Mouse (Mus musculus) erythroblast, adult 5-6 weeks (primary cell): ENCODE data around the gene Pold4. TPM values are rescaled to one million over a fixed set of nuclear protein-coding genes. Genes with fewer than 3 reads are reported as not detected.

Experiments
- ATAC-seq: replicated peaks from 2 replicates; pipeline ENCODE4 v1.8.0; 2016; ENCODE audit warnings: moderate number of reproducible peaks, mild to moderate bottlenecking, moderate TSS enrichment, inconsistent platforms; ENCODE audit not compliant: poor library complexity, low FRiP score, severe bottlenecking
- total RNA-seq, 2 experiments: library from RNA; stranded (forward) in 1 of 2; stranded (reverse) in 1 of 2; fragments of 150-400 nt in 1 of 2; fragments of 200-764, 138-1000 nt in 1 of 2; gene quantifications; 2 replicates each; pipeline versions ENCODE4 v1.2.3 to v1.2.4; 2015 to 2017; ENCODE audit warnings: low replicate concordance in 2 of 2

Pold4 gene
- 23.6 and 25.4 TPM in 2 replicates for total RNA-seq (2015; ENCODE audit: low replicate concordance)
- total RNA-seq (2017; ENCODE audit: low replicate concordance): 8.8 and 30.3 TPM in 2 replicates

DNA sequence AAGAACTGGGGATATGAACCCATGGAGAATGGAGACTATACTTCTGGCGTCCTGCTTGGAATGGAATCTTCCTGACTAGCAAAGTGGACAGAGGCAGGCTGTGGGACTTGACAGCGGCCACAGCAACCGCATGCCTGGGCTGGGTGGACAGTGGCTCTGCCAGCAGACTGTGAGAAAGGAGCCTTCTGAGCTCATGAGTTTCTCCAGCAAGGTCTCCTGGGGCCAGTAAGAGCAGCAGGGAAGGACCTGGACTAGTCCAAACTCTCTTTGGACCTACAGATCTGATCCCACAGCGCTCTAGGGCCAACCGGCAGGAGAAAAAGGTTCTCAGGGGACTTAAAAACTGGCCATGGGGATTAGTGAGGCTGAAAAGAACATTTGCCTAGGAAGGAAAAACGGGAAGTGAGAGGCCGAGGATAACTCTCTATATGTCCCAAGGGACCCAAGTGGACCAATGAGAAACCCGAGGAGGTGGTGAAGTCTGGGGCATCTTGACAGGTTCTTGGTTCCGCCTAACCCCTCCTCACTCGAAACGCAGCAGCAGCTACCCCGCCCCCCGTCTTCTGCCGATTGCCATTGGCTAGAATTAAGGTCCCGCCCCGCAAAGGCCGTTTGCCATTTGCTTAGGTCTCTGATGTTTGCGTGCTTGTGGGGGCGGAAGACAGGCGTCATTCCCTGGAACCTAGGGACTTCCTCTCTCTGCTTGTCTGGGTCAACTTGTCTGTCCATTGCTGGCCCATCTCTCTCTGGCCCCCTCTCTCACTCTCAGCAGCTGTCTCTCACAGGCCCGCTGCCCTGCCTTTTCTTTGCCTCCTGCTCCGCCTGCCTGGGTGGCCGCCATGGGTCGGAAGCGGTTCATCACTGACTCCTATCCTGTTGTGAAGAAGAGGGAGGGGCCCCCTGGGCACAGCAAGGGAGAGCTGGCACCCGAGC is at the start of gene Pold4:
TSS of gene Pold4 (plus strand) at position 647 of the 933 bp plus-strand sequence.
- peak; percentile 91 for ATAC-seq

- ATAC-seq: no peak
These were observed 48.0 kb upstream of the Pold4 start for GRCm38 (mm10) chr19:4183689-4184088.

DNA sequence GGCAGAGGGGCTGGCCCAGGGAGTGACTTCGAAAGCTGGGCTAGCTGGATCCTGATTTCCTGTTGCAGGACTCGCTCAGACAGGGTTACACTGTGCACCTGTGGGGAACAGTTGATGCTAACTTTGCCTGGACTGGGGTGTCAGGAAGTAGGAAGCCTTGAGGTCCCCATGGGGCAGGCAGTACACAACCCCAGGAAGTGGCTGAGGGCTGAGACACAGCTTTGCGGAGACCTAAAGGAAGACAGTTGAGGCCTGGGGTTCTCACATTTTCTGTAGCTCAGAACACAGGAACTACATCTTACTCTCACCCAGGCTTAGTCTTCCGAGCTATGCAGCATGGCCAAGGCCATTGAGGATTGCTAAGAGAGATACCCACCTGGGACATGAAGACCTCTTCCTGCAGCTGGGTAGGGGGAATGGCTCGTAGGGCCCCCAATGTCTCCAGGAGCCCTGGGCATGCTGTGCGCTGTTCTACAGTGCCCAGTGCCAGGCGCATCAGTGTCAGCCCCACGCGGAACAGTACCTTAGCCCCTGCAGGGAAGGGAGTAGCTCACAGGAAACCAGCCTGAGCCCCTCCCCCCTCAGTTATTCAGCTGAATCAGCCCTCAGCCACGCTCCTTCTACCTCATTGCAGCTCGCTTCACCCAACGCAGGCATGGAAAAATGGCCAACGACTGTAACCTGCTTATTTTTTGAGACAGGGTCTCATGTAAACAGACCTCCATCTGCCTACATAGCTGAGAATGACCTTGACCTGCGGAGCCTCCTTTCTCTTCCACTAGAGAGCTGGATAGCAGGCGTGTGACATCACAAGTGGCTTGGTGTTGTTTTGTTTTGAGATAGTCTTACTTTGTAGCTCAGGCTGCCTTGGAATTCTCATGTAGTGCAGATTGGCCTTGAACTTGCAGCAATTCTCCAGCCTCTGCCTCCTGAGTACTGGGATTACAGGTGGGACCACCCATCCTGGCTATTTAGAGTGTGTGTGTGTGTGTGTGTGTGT is 46.4 kb upstream of the Pold4 start:
- no peak for ATAC-seq

DNA sequence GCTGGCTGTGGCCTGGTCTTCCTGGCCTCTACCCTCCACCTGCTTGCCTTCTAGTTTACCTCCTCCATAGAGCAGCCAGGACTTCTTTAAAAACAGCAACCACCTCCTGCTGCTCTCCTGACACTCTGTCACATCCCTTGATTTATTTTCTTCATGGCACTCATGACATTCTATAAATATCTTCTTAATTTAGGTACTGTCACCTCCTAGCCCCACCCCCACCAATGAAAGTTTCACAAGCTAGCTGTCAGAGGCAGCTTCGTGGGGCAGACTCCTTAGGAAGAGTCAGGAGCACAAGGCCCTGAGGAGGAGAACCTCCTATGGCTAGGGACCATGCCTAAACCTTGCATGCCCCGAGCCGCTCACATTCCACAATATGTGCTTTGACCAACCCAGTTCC is 44.4 kb upstream of the Pold4 start:
- ATAC-seq: no peak

DNA sequence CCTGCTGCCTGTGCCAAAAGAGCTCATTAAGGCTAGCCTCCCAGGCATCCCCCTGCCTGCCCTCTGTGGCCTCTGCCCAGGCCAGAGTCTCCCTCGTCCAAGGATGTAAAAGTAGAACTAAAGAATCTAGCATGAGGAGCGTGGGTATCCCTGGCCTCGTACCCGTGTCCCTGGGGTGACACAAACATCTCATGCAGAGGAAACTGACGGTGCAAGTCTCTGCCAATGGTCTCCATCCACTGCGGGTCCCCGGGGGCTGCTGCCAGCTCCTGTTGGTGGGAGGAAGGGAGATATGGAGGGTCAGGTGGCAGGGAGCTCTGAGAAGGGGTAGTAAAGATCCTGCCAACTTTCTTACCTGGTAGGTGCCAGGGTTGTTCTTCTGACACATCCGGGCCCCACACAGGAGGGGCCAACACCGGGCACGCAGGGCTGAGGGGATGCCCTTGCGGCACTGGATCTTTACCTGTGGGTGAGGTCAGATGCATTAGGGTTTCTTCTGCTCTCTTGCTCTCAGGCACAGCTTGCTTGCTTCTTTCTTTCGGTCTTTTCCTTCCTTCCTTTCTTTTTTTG is 42.6 kb upstream of the Pold4 start:
- no peak for ATAC-seq

GRCm38 (mm10) chr19:4190831-4191334 is 40.8 kb upstream of the Pold4 start, which contains the start of gene Tbc1d10c:
Tbc1d10c (minus strand) TSS chr19:4191284.
- no peak for ATAC-seq

GRCm38 (mm10) chr19:4191528-4192250 is 40.0 kb upstream of the Pold4 start, which contains the start of gene Ppp1ca:
Ppp1ca (plus strand) TSS chr19:4192065.
- ATAC-seq: peak; percentile 90

DNA sequence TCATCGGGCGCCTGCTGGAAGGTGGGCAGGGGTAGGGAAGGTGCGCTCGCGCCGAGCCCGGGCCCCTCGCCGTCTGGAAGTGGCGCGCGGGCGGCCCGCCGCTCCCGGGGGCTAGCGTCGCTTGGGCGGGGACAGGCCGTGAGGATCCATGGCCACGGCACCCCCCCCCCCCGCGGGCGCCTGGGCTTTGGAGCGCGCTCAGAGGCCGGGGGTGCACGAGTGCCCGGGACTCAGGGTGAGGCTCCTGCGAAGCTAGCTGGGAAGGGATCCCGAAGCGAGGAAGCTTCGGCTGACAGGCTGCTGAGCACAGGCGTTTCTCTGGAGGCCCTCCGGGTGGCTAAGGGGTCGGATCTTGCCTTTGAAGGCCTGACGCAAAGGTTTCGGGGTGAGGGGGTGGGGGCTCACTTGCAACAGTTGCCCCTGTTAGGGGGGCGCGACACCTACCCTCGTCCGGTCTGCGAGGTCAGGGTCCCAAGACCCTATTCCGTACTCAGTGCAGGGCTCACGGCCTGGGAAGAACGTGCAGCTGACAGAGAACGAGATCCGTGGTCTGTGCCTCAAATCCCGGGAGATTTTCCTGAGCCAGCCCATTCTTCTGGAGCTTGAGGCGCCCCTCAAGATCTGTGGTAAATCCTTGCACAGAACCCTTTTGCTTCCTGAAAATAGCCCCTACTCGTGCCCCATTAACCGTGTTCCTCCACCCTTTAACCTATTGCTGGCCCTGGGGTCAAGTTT is 39.3 kb upstream of the Pold4 start:
- ATAC-seq: peak; percentile 13; the same call in 1 of the 2 replicates

GRCm38 (mm10) chr19:4193129-4193528 is 38.6 kb upstream of the Pold4 start:
- no peak for ATAC-seq

DNA sequence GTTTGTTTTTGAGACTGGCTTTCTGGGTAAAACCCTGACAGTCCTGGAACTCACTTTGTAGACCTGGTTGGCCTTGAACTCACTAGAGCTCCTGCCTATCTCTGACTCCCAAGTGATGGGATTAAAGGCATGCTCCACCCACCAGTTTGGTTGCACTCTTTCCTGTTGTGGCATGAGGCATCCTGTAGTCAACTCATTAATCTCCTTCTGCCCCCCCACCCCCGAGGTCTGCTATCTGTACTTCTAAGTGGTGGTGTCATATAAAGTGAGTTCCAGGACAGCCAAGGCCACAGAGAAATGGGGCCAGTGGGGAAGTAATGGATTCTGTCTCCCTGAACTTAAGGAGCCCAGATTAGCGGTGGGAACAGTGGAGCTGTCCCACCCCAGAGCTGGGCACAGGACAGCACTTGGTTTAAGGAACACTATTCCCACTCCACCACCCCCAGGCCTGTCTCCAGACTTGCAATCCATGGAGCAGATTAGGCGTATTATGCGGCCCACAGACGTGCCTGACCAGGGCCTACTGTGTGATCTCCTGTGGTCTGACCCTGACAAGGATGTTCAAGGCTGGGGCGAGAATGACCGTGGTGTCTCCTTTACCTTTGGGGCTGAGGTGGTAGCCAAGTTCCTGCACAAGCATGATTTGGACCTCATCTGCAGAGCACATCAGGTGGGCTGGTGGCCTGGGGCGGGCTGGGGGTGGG is 37.5 kb upstream of the Pold4 start:
- ATAC-seq: no peak

DNA sequence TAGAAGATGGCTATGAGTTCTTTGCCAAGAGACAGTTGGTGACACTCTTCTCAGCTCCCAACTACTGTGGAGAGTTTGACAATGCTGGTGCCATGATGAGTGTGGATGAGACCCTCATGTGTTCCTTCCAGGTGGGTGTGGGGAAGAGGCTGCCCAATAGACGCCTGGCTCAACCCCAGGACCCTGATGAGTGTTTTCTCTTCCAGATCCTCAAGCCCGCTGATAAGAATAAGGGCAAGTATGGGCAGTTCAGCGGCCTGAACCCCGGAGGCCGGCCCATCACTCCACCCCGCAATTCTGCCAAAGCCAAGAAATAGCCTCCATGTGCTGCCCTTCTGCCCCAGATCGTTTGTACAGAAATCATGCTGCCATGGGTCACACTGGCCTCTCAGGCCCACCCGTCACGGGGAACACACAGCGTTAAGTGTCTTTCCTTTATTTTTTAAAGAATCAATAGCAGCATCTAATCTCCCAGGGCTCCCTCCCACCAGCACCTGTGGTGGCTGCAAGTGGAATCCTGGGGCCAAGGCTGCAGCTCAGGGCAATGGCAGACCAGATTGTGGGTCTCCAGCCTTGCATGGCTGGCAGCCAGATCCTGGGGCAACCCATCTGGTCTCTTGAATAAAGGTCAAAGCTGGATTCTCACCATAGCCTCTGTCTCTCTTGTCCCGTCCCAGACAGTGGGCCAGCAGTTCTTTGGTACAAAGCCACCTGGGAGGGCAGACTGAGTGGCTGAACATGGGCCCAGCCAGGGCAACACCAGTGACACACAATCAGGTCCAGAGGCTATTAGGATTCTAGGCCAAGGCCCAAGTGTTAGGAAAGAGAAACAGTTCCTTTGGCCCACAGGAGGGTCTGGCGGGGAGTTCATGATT is 36.7 kb upstream of the Pold4 start:
- no peak for ATAC-seq

DNA sequence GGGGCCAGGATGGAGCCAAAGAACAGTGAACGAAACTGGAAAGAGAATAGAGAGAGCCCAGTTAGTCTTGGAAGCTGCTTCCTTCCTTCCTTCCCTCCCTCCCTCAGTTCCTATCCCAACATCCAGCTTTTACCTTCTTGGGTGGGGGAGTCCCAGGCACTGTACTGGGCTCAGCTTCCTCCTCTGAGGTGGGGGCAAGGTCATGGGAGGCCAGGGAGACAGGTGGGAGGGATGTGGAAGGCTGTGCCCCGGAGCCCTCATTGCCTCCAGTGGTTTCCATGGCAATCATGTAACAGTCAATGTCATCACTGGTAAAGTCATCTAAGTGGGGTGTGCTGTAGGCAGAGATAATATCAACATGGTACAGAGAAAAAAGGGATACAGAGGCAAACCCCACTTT is 35.7 kb upstream of the Pold4 start:
- ATAC-seq: no peak

- ATAC-seq: no peak
These were observed 35.2 kb upstream of the Pold4 start for GRCm38 (mm10) chr19:4196548-4196947.

- ATAC-seq: no peak
These were observed 34.5 kb upstream of the Pold4 start for GRCm38 (mm10) chr19:4197180-4197579.

GRCm38 (mm10) chr19:4201291-4201909 is 30.3 kb upstream of the Pold4 start, which contains the start of gene Rad9a:
Rad9a (minus strand) TSS chr19:4201662.
- ATAC-seq: peak; percentile 89

DNA sequence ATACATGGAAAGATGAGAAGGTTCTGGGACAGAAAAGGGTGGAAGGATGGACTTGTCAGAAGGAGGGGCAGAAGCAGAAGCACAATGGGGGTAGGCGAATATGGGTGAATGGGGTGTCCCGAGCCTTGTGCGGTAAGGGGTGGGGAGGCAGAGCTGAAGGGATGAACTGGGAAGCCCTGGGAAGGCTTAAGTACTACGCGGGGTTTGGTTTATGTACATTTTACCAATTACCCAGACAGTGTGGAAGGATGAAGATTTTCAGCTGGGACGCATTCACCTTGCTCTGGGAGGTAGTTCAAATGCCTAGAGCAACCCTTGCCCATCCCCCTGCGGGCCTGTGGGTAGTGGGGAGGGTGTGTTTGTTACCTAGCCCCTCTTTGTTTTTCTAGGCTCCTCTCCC is 29.6 kb upstream of the Pold4 start:
- no peak for ATAC-seq
